Mouse (Mus musculus): ENCODE measurements at regions not wholly inside any gene's neighbourhood (a gene's known extent, or its start where the extent isn't known, plus 50 kb on each side); places are given as distances from the start of the nearest gene placed in this dataset.

- no peak for ATAC-seq (ENCODE audit: insufficient read depth)
- H3K4me2 ChIP-seq = no peak overlapping the region
- H3K27ac ChIP-seq (replicated peaks) = no peak overlapping the region
- H3K4me3 ChIP-seq (replicated peaks) = no peak overlapping the region
- H3K4me1 ChIP-seq (replicated peaks) = peaks cover 5% of the 10 kb centered on the region; the same call in 1 of the 2 replicates
- WGBS (ENCODE audit: insufficient replicate concordance) = 70% methylated on average over 16 of the region's 16 CpGs
- H3K27me3 ChIP-seq = no peaks in the 10 kb centered on the region
- H3K9me3 ChIP-seq (replicated peaks) = no peaks in the 10 kb centered on the region
- no peaks in the 10 kb centered on the region for H3K36me3 ChIP-seq (replicated peaks)
- H3K9ac ChIP-seq = no peak overlapping the region
These were observed 145.5 kb upstream of the Dyrk2 start for GRCm38 (mm10) chr10:119015311-119016055.

DNA sequence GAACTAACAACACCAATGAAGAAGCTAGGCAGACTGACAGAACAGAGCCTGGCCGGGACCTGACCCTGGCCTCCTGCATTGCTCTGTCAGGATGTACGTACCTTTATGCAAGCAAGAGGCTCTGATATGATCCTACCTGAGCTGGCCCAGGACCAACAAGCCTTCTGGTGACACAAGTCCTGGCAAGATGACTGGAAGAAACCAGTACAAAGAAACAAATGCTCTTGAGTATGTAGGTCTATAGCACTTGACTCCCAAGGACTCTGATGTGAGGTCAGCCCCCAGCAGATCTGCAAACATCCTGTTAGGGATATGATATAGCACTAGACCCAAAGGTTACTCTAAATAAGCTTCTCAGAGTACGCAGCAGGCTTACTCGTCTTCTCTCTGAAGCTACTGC lies 144.7 kb upstream of the Dyrk2 start:
- Histone ChIP-seq H3K9ac (no peak overlapping the region), H3K4me3 (replicated peaks) (no peak overlapping the region), H3K27me3 (no peaks in the 10 kb centered on the region), H3K36me3 (replicated peaks) (no peaks in the 10 kb centered on the region), H3K4me2 (no peak overlapping the region), H3K27ac (replicated peaks) (no peak overlapping the region), H3K4me1 (replicated peaks) (peaks cover 5% of the 10 kb centered on the region; the same call in 1 of the 2 replicates), H3K9me3 (replicated peaks) (no peaks in the 10 kb centered on the region)
- WGBS (ENCODE audit: insufficient replicate concordance) = 69% methylated on average over 4 of the region's 4 CpGs
- ATAC-seq (ENCODE audit: insufficient read depth) = no peak

GRCm38 (mm10) chr10:119013758-119014157 lies 143.7 kb upstream of the Dyrk2 start:
- Histone ChIP-seq H3K27ac (replicated peaks) (no peak overlapping the region), H3K27me3 (no peaks in the 10 kb centered on the region), H3K36me3 (replicated peaks) (no peaks in the 10 kb centered on the region), H3K9me3 (replicated peaks) (no peaks in the 10 kb centered on the region), H3K4me2 (no peak overlapping the region), H3K9ac (no peak overlapping the region), H3K4me3 (replicated peaks) (no peak overlapping the region), H3K4me1 (replicated peaks) (peaks cover 5% of the 10 kb centered on the region; the same call in 1 of the 2 replicates)
- no peak for ATAC-seq (ENCODE audit: insufficient read depth)
- 54% methylated on average over 4 of the region's 4 CpGs for WGBS (ENCODE audit: insufficient replicate concordance)

DNA sequence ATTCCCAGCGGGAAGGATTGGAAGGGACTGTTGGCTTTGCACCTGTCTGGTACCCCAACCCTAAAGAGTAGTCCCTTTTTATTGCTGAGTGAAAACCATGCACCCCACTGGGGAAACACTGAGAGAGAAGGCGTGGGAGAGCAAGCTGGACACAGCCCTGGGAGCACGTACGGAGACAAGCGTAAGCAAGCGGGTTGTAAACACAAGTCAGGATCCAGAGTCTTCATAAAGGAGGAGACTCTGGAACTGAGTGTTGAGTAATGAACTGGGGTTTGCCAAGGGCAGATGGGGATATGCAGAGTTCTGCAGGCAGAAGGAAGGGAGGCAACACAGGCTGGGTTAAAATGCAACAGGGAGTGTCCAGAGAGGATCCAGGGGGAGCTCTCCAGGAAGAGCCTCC lies 141.5 kb upstream of the Dyrk2 start:
- H3K4me2 ChIP-seq = peak overlapping the region; percentile 44
- ATAC-seq (ENCODE audit: insufficient read depth) = peak; percentile 30; the same call in 1 of the 2 replicates
- no peak overlapping the region for H3K9ac ChIP-seq

GRCm38 (mm10) chr10:119010884-119011283 lies 140.9 kb upstream of the Dyrk2 start:
- Histone ChIP-seq H3K9me3 (replicated peaks) (no peaks in the 10 kb centered on the region), H3K4me1 (replicated peaks) (peaks cover 5% of the 10 kb centered on the region; the same call in 1 of the 2 replicates), H3K27ac (replicated peaks) (peak overlapping the region; percentile 67; the same call in 1 of the 2 replicates), H3K27me3 (no peaks in the 10 kb centered on the region), H3K36me3 (replicated peaks) (no peaks in the 10 kb centered on the region), H3K4me3 (replicated peaks) (no peak overlapping the region), H3K4me2 (peak overlapping the region; percentile 44; the same call in 1 of the 2 replicates), H3K9ac (no peak overlapping the region)
- 37% methylated on average over 7 of the region's 7 CpGs for WGBS (ENCODE audit: insufficient replicate concordance)
- peak; percentile 86 for ATAC-seq (ENCODE audit: insufficient read depth)

More for the DNA sequence above, 141.5 kb upstream of the Dyrk2 start:
- peaks cover 5% of the 10 kb centered on the region; the same call in 1 of the 2 replicates for H3K4me1 ChIP-seq (replicated peaks)
- H3K4me3 ChIP-seq (replicated peaks) = no peak overlapping the region
- no peaks in the 10 kb centered on the region for H3K27me3 ChIP-seq
- H3K36me3 ChIP-seq (replicated peaks) = no peaks in the 10 kb centered on the region
- WGBS (ENCODE audit: insufficient replicate concordance) = 77% methylated on average over 6 of the region's 6 CpGs
- no peaks in the 10 kb centered on the region for H3K9me3 ChIP-seq (replicated peaks)
- peak overlapping the region; percentile 67; the same call in 1 of the 2 replicates for H3K27ac ChIP-seq (replicated peaks)

DNA sequence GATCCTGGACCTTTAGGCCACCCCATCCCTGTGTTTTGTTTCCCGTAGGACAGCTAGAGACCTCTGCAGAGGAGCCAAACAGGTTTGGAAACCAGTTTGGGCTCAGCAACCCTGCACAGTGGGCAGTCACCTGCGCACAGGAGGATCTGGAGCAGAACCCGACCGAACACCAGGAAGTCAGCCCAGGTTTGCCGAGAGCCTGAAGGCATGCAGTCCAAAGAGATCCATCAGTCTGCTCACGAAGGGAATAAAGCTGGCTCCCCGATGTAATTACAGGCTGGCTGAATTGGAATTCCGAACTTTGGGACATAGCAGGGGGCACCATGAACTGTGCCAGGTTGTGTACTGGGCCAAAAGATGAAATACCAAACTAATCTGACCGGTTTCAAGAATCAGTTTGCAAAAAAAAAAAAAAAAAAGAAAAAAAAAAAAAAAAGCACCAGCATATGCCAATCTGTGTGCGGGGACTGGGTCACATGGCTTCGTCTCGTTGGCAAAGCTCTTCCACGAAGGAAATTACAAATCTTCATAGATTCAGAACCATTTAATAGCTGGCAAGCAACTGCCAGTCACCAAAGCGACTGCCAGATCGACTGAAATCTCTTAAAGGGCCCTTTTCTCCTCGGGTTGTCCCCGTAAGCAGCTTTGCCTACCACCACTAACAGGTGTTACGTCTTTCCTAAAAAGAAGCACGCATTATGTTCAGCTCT lies 137.0 kb upstream of the Dyrk2 start:
- Histone ChIP-seq H3K27me3 (no peaks in the 10 kb centered on the region), H3K4me2 (no peak overlapping the region), H3K9me3 (replicated peaks) (no peaks in the 10 kb centered on the region), H3K36me3 (replicated peaks) (no peaks in the 10 kb centered on the region), H3K27ac (replicated peaks) (no peak overlapping the region), H3K4me1 (replicated peaks) (no peaks in the 10 kb centered on the region), H3K4me3 (replicated peaks) (no peak overlapping the region), H3K9ac (no peak overlapping the region)
- no peak for ATAC-seq (ENCODE audit: insufficient read depth)
- WGBS (ENCODE audit: insufficient replicate concordance) = 74% methylated on average over 19 of the region's 19 CpGs

DNA sequence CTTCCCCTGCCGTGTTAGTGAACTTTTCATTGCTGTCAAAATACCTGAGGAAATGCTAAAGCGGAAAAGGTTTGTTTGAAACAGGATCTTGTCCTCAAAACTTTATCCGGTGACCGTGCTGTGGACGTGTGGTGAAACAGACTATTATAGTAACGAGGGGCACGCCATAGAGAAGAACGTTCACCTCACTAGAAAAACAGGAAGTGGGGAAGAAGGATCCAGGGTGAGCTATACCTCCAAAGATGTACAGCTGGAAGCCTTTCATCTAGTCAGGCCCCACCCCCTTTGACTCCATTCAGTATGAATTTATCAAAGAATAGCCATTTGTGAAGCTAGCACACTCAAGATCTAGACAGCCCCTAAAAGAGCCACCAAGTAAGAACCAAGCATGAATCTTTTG lies 135.5 kb upstream of the Dyrk2 start:
- WGBS (ENCODE audit: insufficient replicate concordance) = 40% methylated on average over 8 of the region's 8 CpGs
- Histone ChIP-seq H3K4me2 (no peak overlapping the region), H3K4me3 (replicated peaks) (no peak overlapping the region), H3K36me3 (replicated peaks) (no peaks in the 10 kb centered on the region), H3K9me3 (replicated peaks) (no peaks in the 10 kb centered on the region), H3K27me3 (no peaks in the 10 kb centered on the region), H3K9ac (no peak overlapping the region), H3K27ac (replicated peaks) (no peak overlapping the region), H3K4me1 (replicated peaks) (no peaks in the 10 kb centered on the region)
- no peak for ATAC-seq (ENCODE audit: insufficient read depth)

GRCm38 (mm10) chr10:119004426-119004825 lies 134.4 kb upstream of the Dyrk2 start:
- Histone ChIP-seq H3K9me3 (replicated peaks) (no peaks in the 10 kb centered on the region), H3K4me2 (no peak overlapping the region), H3K27me3 (no peaks in the 10 kb centered on the region), H3K27ac (replicated peaks) (no peak overlapping the region), H3K9ac (no peak overlapping the region), H3K4me1 (replicated peaks) (no peaks in the 10 kb centered on the region), H3K4me3 (replicated peaks) (no peak overlapping the region), H3K36me3 (replicated peaks) (no peaks in the 10 kb centered on the region)
- ATAC-seq (ENCODE audit: insufficient read depth) = no peak
- WGBS (ENCODE audit: insufficient replicate concordance) = 70% methylated on average over 11 of the region's 11 CpGs

DNA sequence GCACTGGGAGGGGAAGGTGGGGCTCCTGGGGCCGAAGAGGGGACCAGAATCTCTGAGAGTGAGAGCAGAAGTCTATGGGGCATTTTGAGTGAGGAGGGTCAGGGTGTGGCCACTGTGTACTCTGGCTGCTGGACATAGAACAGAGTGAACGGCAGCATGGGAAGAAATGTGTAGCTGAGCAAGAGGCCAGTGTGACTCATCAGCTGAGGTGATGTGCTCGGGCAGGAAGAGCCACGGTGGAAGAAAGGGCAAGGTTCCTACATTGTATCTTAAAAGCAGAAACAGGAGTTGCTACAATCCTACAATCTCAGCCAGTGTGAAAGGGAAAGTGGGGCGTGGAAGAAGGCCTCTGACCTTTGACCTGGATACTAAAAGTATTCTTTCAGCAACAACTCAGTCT lies 133.8 kb upstream of the Dyrk2 start:
- no peak overlapping the region for H3K9ac ChIP-seq
- no peaks in the 10 kb centered on the region for H3K9me3 ChIP-seq (replicated peaks)
- no peak overlapping the region for H3K4me2 ChIP-seq
- no peak; the same call in 1 of the 2 replicates for ATAC-seq (ENCODE audit: insufficient read depth)
- no peaks in the 10 kb centered on the region for H3K4me1 ChIP-seq (replicated peaks)
- no peaks in the 10 kb centered on the region for H3K36me3 ChIP-seq (replicated peaks)
- H3K27me3 ChIP-seq = no peaks in the 10 kb centered on the region
- WGBS (ENCODE audit: insufficient replicate concordance) = 28% methylated on average over 5 of the region's 5 CpGs
- no peak overlapping the region for H3K4me3 ChIP-seq (replicated peaks)
- no peak overlapping the region for H3K27ac ChIP-seq (replicated peaks)

GRCm38 (mm10) chr10:119003042-119003441 lies 133.0 kb upstream of the Dyrk2 start:
- H3K27ac ChIP-seq (replicated peaks) = no peak overlapping the region
- H3K9me3 ChIP-seq (replicated peaks) = no peaks in the 10 kb centered on the region
- H3K4me3 ChIP-seq (replicated peaks) = no peak overlapping the region
- H3K4me2 ChIP-seq = no peak overlapping the region
- H3K4me1 ChIP-seq (replicated peaks) = no peaks in the 10 kb centered on the region
- 55% methylated on average over 2 of the region's 2 CpGs for WGBS (ENCODE audit: insufficient replicate concordance)
- no peaks in the 10 kb centered on the region for H3K36me3 ChIP-seq (replicated peaks)
- ATAC-seq (ENCODE audit: insufficient read depth) = no peak
- no peaks in the 10 kb centered on the region for H3K27me3 ChIP-seq
- H3K9ac ChIP-seq = no peak overlapping the region

- H3K9me3 ChIP-seq (replicated peaks) = no peaks in the 10 kb centered on the region
- H3K4me2 ChIP-seq = no peak overlapping the region
- H3K9ac ChIP-seq = no peak overlapping the region
- H3K27me3 ChIP-seq = no peaks in the 10 kb centered on the region
- H3K36me3 ChIP-seq (replicated peaks) = no peaks in the 10 kb centered on the region
- 66% methylated on average over 7 of the region's 7 CpGs for WGBS (ENCODE audit: insufficient replicate concordance)
- no peak overlapping the region for H3K27ac ChIP-seq (replicated peaks)
- no peaks in the 10 kb centered on the region for H3K4me1 ChIP-seq (replicated peaks)
- no peak for ATAC-seq (ENCODE audit: insufficient read depth)
- H3K4me3 ChIP-seq (replicated peaks) = no peak overlapping the region
These were observed 131.9 kb upstream of the Dyrk2 start for GRCm38 (mm10) chr10:119001895-119002294.
